ENCODE assay signal across 8 mouse cellular contexts in the genomic region with DNA sequence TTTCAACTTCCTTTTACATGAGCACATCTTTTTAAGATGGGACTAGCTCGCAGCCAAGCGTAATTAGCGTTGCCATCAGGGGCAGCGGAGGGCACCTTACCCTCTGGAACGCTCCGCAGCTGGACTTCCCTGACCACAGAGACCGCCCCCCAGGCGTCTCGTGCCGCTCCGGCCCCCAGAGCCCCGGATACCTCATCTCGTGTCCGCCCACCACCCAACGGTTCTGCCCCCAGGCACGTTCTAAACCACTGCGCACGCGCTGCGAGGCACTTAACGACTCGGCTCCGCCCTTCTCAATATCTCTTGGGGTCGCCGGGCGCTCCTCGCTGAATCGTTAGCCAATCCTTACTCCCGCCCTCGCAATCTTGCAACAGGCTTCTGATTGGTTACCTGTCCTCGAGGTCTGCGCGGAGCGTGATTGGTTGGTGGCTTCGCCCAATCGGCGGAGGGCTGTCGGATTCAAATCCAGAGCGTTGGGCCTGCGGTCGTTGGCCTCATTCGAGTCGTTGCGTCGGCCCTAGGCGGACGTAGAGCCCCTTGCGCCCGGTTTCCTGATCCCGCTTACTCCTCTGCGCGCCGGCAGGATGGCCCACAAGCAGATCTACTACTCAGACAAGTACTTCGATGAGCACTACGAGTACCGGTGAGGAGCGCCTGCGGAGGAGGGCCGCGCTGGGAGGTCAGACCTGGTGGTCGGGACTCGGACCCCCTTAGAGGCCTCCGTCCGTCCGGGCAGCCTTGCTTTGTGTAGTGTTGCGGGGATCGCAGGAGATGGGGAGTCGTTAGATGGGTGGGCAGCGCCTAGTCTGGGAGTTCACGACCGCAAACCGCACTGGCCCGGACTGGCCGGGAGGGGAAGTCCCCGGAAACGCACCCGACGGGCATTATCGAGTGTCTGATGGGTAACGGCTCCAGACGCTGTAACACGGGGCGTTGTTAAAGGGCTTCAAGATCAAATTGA. TPM values are rescaled to one million over a fixed set of nuclear protein-coding genes. Genes with fewer than 3 reads are reported as not detected.
DNase-seq lines count a peak whose midpoint lies in the region; ATAC-seq lines count a peak whose summit lies in the region.

Gene Cks2, plus strand, starts transcription at position 404 of the 961 bp plus-strand sequence.

- peak within 1 kb of the TSS; percentile 69 for H3K4me2 ChIP-seq in heart, embryonic 14.5 days (ENCODE audit: low read length)
- peak within 1 kb of the TSS; percentile 73 for H3K4me2 ChIP-seq in liver, embryonic 13.5 days
- H3K4me2 ChIP-seq in stomach, embryonic 16.5 days (ENCODE audit: low read depth, low read length): peak within 1 kb of the TSS; percentile 68

- under 1% methylated on average over 83 of the region's 83 CpGs for WGBS in heart, embryonic 14.5 days
- whole genome bisulfite sequencing in liver, embryonic 13.5 days (ENCODE audit: insufficient replicate concordance): under 1% methylated on average over 83 of the region's 83 CpGs
- under 1% methylated on average over 83 of the region's 83 CpGs for WGBS in stomach, embryonic 16.5 days

- H3K9ac ChIP-seq in heart, embryonic 14.5 days (ENCODE audit: low read length): peak within 1 kb of the TSS; percentile 93
- peak within 1 kb of the TSS; percentile 99 for H3K9ac ChIP-seq in liver, embryonic 13.5 days
- H3K9ac ChIP-seq in stomach, embryonic 16.5 days (ENCODE audit: low read length): peak within 1 kb of the TSS; percentile 82

- H3K4me3 ChIP-seq in heart, embryonic 14.5 days (ENCODE audit: control insufficient read depth in 1 of 2, insufficient read depth in 1 of 2, low read depth in 1 of 2, low read length in 2 of 2): peak within 1 kb of the TSS; percentile 85 to 91
- H3K4me3 ChIP-seq in liver, embryonic 13.5 days (replicated peaks): peak within 1 kb of the TSS; percentile 96
- H3K4me3 ChIP-seq in stomach, embryonic 16.5 days (replicated peaks; ENCODE audit: low read length): peak within 1 kb of the TSS; percentile 81

- ATAC-seq in CD4-positive, CD25-positive, alpha-beta regulatory T cell, adult 4 months: peak; percentile 97
- ATAC-seq in heart, embryonic 14.5 days (ENCODE audit: insufficient number of reproducible peaks, insufficient read depth, low FRiP score, low read depth): peak; percentile 95
- ATAC-seq in liver, embryonic 13.5 days (ENCODE audit: low read depth): peak; percentile 91
- peak; percentile 99 for ATAC-seq in stomach, embryonic 16.5 days (ENCODE audit: insufficient read depth, low FRiP score)

- H3K36me3 ChIP-seq in heart, embryonic 14.5 days (ENCODE audit: control insufficient read depth, insufficient read depth, low read length): peaks cover 5% of the 10 kb centered on the region; the same call in 1 of the 2 replicates
- peaks cover 13% of the 10 kb centered on the region for H3K36me3 ChIP-seq in liver, embryonic 13.5 days
- no peaks in the 10 kb centered on the region for H3K36me3 ChIP-seq in stomach, embryonic 16.5 days (ENCODE audit: control insufficient read depth, insufficient read depth, low read length)

- peak; percentile 98 for DNase-seq in c-Kit-negative CD71-positive TER-119-positive erythroid progenitor cells, embryonic 14.5 days (ENCODE audit: low read depth, low spot score)
- peak; percentile 96 for DNase-seq in fibroblast of lung, adult 2 months (ENCODE audit: low read depth)
- DNase-seq in kidney, postnatal 14 days: peak; percentile 99
- DNase-seq in liver, embryonic 13.5 days: peak; percentile 97
- DNase-seq in neural tube, embryonic 10.5 days (ENCODE audit: extremely low spot score, low spot score): peak; percentile 98

- peak within 1 kb of the TSS; percentile 85 to 87 for H3K27ac ChIP-seq in heart, embryonic 14.5 days (replicated peaks in 1 of 2; ENCODE audit: control insufficient read depth in 1 of 2, insufficient read depth in 1 of 2, low read depth in 2 of 2, low read length in 2 of 2)
- peak within 1 kb of the TSS; percentile 96 for H3K27ac ChIP-seq in liver, embryonic 13.5 days
- H3K27ac ChIP-seq in stomach, embryonic 16.5 days (ENCODE audit: low read length): peak within 1 kb of the TSS; percentile 84

- H3K27me3 ChIP-seq in heart, embryonic 14.5 days (ENCODE audit: control insufficient read depth, insufficient read depth, low read length): no peaks in the 10 kb centered on the region
- H3K27me3 ChIP-seq in liver, embryonic 13.5 days: no peaks in the 10 kb centered on the region
- H3K27me3 ChIP-seq in stomach, embryonic 16.5 days (ENCODE audit: control insufficient read depth, insufficient read depth, low read length): no peaks in the 10 kb centered on the region

- no peaks in the 10 kb centered on the region for H3K9me3 ChIP-seq in heart, embryonic 14.5 days (ENCODE audit: control insufficient read depth, low read length)
- H3K9me3 ChIP-seq in liver, embryonic 13.5 days (replicated peaks): no peaks in the 10 kb centered on the region
- no peaks in the 10 kb centered on the region for H3K9me3 ChIP-seq in stomach, embryonic 16.5 days (replicated peaks; ENCODE audit: control insufficient read depth, low read length)

- peaks cover 0 to 21% of the 10 kb centered on the region in 2 experiments; a peak in 3 of 4 replicates for H3K4me1 ChIP-seq in heart, embryonic 14.5 days (ENCODE audit: control insufficient read depth in 2 of 2, insufficient read depth in 2 of 2, low read length in 2 of 2)
- peaks cover 42% of the 10 kb centered on the region for H3K4me1 ChIP-seq in liver, embryonic 13.5 days (replicated peaks)
- peaks cover 18% of the 10 kb centered on the region for H3K4me1 ChIP-seq in stomach, embryonic 16.5 days (ENCODE audit: control insufficient read depth, insufficient read depth, low read length)

RNA-seq across cellular contexts. Expression of gene Cks2, which starts in this region (rescaled TPM):
- polyA plus RNA-seq in CD4-positive, CD25-positive, alpha-beta regulatory T cell, adult 4 months (2017; shearing (Covaris generic)): 10 to 100 TPM; 31.7 to 37.2 TPM
- 280 and 300 TPM in 2 replicates for polyA plus RNA-seq in heart, embryonic 14.5 days (2014; fragmentation: Nextera tagmentation; extraction: Ambion mirVana)
- 433 and 444 TPM in 2 replicates for polyA plus RNA-seq in liver, embryonic 13.5 days (2015; fragmentation: Nextera tagmentation; extraction: Ambion mirVana)
- polyA plus RNA-seq in stomach, embryonic 16.5 days (2015; fragmentation: Nextera tagmentation; extraction: Ambion mirVana): 262 and 274 TPM in 2 replicates

Comparison
In these comparisons a context has a peak if more than half of its experiments do, and no peak if none do; other contexts are left out.
1. Peak in every context shown above with its lines: DNase-seq, ATAC-seq, H3K4me3 ChIP-seq and H3K27ac ChIP-seq.